Mouse (Mus musculus) cortical plate, adult 2 months (tissue): ENCODE measurements around the gene Ilvbl.

Experiments used
- CTCF ChIP-seq: fragments of 200-500 bp; IDR thresholded peaks from 2 replicates; pipeline ENCODE4 v1.5.1; 2011; ENCODE audit warnings: mild to moderate bottlenecking, control low read depth, low read length; ENCODE audit not compliant: insufficient read depth; ENCODE audit errors: extremely low read depth
- POLR2A ChIP-seq: fragments of 200-500 bp; IDR thresholded peaks from 2 replicates; pipeline ENCODE4 v1.6.1; 2011; ENCODE audit warnings: mild to moderate bottlenecking, low read length, control low read depth; ENCODE audit not compliant: insufficient read depth; ENCODE audit errors: extremely low read depth

DNA sequence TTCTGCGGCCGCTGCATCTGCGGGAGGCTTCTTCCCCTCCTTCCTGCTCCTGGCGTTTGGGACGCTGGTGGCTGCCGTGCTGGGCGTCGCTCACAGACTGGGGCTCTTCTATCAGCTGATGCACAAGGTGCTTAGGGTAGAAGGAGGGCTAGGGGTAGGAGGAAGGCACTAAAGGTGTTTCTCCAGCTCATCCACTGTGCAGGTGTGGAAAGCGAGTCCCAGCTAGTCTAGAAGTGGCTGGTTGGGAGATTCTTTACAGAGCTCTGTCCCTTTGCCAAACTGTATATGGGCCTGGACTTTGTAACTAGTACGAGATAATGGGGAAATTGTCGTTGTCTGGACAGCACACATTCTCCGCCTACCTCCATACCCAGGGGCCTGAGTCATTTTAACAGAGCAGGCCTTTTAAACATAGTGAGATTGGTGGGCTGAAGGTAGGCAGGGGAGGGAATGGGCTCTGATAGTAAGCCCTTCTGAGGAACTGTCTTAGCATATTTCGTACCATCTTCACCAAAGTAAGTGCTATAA lies 1.0 kb downstream of the Ilvbl start:
- no peak for TF ChIP-seq CTCF
- TF ChIP-seq POLR2A = no peak
